25 mouse cellular contexts compared by ENCODE assay signal in the genomic region with DNA sequence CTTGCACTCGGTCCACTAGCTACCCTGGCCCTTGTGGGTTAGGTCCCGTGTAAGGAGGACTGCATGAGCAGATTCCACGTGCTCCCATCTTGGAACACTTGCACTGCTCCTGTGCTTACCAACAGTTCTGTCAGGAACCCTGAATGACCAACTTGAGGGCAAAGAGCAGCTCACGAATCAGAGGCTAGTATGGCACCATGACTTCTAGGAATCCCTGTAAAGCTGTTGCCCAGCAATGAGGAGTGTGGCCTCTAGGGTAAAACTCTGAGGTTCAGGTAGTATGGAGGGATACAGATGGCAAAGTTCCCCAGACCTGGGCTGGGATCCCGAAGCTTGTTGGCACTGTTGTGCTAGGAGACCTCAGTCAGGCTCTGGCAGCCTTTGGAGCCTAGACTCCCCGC. TPM values are rescaled to one million over a fixed set of nuclear protein-coding genes. Genes with fewer than 3 reads are reported as not detected.
DNase-seq lines count a peak whose midpoint lies in the region; ATAC-seq lines count a peak whose summit lies in the region.
"Had no signal": no experiment of that assay in that cellular context is flagged by ENCODE, and none has a peak within 500 bp of the region (broad histone marks: within the 10 kb centered on the region; RNA-seq: fewer than 3 reads in every experiment).

No protein-coding gene starts in this region.

- no peak overlapping the region for H3K4me3 ChIP-seq in kidney, embryonic 16.5 days (ENCODE audit: low read length)
- H3K4me3 ChIP-seq: embryonic facial prominence, embryonic 12.5 days; heart, adult 2 months; heart, embryonic 12.5 days; layer of hippocampus, adult 2 months; left cerebral cortex, adult 2 months; limb, embryonic 12.5 days; liver, embryonic 15.5 days had no signal

- H3K4me2 ChIP-seq in kidney, embryonic 16.5 days (replicated peaks; ENCODE audit: low read depth, low read length) = no peak overlapping the region
- H3K4me2 ChIP-seq: embryonic facial prominence, embryonic 12.5 days; heart, embryonic 12.5 days; hindbrain, embryonic 14.5 days; limb, embryonic 12.5 days; liver, embryonic 15.5 days; lung, embryonic 14.5 days had no signal

- H3K36me3 ChIP-seq in kidney, embryonic 16.5 days (ENCODE audit: insufficient read depth, low read length) = peaks cover 26% of the 10 kb centered on the region

- H3K9ac ChIP-seq in kidney, embryonic 16.5 days (replicated peaks; ENCODE audit: low read length) = no peak overlapping the region
- H3K9ac ChIP-seq: embryonic facial prominence, embryonic 12.5 days; heart, embryonic 12.5 days; hindbrain, embryonic 14.5 days; limb, embryonic 12.5 days; liver, embryonic 15.5 days; lung, embryonic 14.5 days had no signal

- H3K4me1 ChIP-seq in kidney, embryonic 16.5 days (ENCODE audit: insufficient read depth, low read length) = 0 out of 2 replicates have a peak, but pooled peaks cover 5% of the 10 kb centered on the region
- H3K4me1 ChIP-seq: liver, embryonic 15.5 days had no signal

- WGBS in kidney, embryonic 16.5 days = 89% methylated on average over 6 of the region's 6 CpGs

- H3K27ac ChIP-seq in kidney, embryonic 16.5 days (ENCODE audit: low read length) = no peak overlapping the region
- H3K27ac ChIP-seq: embryonic facial prominence, embryonic 12.5 days; heart, adult 2 months; hindbrain, embryonic 14.5 days; layer of hippocampus, adult 2 months; left cerebral cortex, adult 2 months; limb, embryonic 12.5 days; liver, embryonic 15.5 days had no signal

- H3K27me3 ChIP-seq in kidney, embryonic 16.5 days (ENCODE audit: insufficient read depth, low read length) = no peaks in the 10 kb centered on the region
- H3K27me3 ChIP-seq: embryonic facial prominence, embryonic 12.5 days; heart, embryonic 12.5 days had no signal

- no peaks in the 10 kb centered on the region for H3K9me3 ChIP-seq in kidney, embryonic 16.5 days (ENCODE audit: low read length)
- H3K9me3 ChIP-seq: embryonic facial prominence, embryonic 12.5 days; heart, embryonic 12.5 days; limb, embryonic 12.5 days; liver, embryonic 15.5 days had no signal

- DNase-seq in cerebellum, postnatal 10 days = peak; percentile 30 to 33
- no peak for DNase-seq in cerebellum, adult 9-10 months
- peak; percentile 80 for DNase-seq in kidney, adult 11 months
- DNase-seq in kidney, postnatal 25 days = peak; percentile 41 to 72
- DNase-seq in kidney, postnatal 4 days = no peak
- no peak for DNase-seq in thymus, postnatal 10 days (ENCODE audit: low spot score in 2 of 2)
- DNase-seq: adrenal gland, adult 2 months; B cell, adult 2 months; embryo, embryonic 11 days; gastrocnemius, postnatal 36 days; heart, adult 2 months; lung, embryonic 14.5 days; lung, postnatal 14 days; midbrain, embryonic 14.5 days; thymus, postnatal 25 days had no signal

- no peak for ATAC-seq in kidney, embryonic 16.5 days (ENCODE audit: low FRiP score, low TSS enrichment)
- ATAC-seq: forebrain, embryonic 14.5 days; intestine, postnatal 0 days had no signal

RNA-seq across cellular contexts. Expression of a gene that starts 10.9 kb away (rescaled TPM):
- 29.9 and 31.2 TPM in 2 replicates for polyA plus RNA-seq in kidney, embryonic 16.5 days (2015; fragmentation: Nextera tagmentation; extraction: Ambion mirVana)

RNA-seq across cellular contexts. Expression of a gene that starts 24.6 kb away (rescaled TPM):
- polyA plus RNA-seq in kidney, embryonic 16.5 days (2015; fragmentation: Nextera tagmentation; extraction: Ambion mirVana) = 72.0 and 79.6 TPM in 2 replicates

RNA-seq across cellular contexts. Expression of a gene that starts 28.2 kb away (rescaled TPM):
- polyA plus RNA-seq in kidney, embryonic 16.5 days (2015; fragmentation: Nextera tagmentation; extraction: Ambion mirVana) = 138 and 142 TPM in 2 replicates

Comparison
In these comparisons a context has a peak if more than half of its experiments do, and no peak if none do; other contexts are left out.
1. DNase-seq: peak in cerebellum, postnatal 10 days (2 of 2), kidney, adult 11 months (single experiment) and kidney, postnatal 25 days (2 of 2); none in cerebellum, adult 9-10 months (single experiment), kidney, postnatal 4 days (0 of 2) and thymus, postnatal 10 days (0 of 2).